Mouse (Mus musculus) ovary, postnatal 36 days (tissue): Measurements from ENCODE around the gene Dync1li1.
"Not testable (repeated sequence)": the region's sequence is repeated elsewhere in the genome, so short reads cannot be mapped to it uniquely, and the experiment has no call there.

Experiments
- DNase-seq: peaks from one replicate; pipeline ENCODE4 v3.0.0; 2022; ENCODE audit warnings: low spot score, mixed read lengths

The Dync1li1 gene

GRCm38 (mm10) chr9:114673626-114674025 is 15.0 kb upstream of the Dync1li1 start:
- DNase-seq, result no peak

GRCm38 (mm10) chr9:114678576-114678975 is 10.0 kb upstream of the Dync1li1 start:
- DNase-seq, result no peak

GRCm38 (mm10) chr9:114679944-114680343 is 8.6 kb upstream of the Dync1li1 start:
- no peak for DNase-seq

GRCm38 (mm10) chr9:114680531-114680930 is 8.1 kb upstream of the Dync1li1 start:
- no peak for DNase-seq

- no peak for DNase-seq
These were observed 6.4 kb upstream of the Dync1li1 start for GRCm38 (mm10) chr9:114682193-114682592.

- DNase-seq, result no peak
These were observed 2.3 kb upstream of the Dync1li1 start for GRCm38 (mm10) chr9:114686245-114686644.

- no peak for DNase-seq
These were observed 951 bp upstream of the Dync1li1 start for GRCm38 (mm10) chr9:114687639-114688038.

- no peak for DNase-seq
These were observed 390 bp downstream of the Dync1li1 start for GRCm38 (mm10) chr9:114688953-114689407.

- DNase-seq, result no peak
These were observed 1.6 kb downstream of the Dync1li1 start for GRCm38 (mm10) chr9:114690119-114690601.

- no peak for DNase-seq
These were observed 2.5 kb downstream of the Dync1li1 start for GRCm38 (mm10) chr9:114691112-114691511.

GRCm38 (mm10) chr9:114695662-114696061 is 7.1 kb downstream of the Dync1li1 start:
- not testable (repeated sequence) for DNase-seq

- DNase-seq, result no peak
These were observed 8.5 kb downstream of the Dync1li1 start for GRCm38 (mm10) chr9:114697072-114697471.

GRCm38 (mm10) chr9:114697926-114698325 is 9.3 kb downstream of the Dync1li1 start:
- DNase-seq, result no peak

GRCm38 (mm10) chr9:114699262-114699661 is 10.7 kb downstream of the Dync1li1 start:
- no peak for DNase-seq

- no peak for DNase-seq
These were observed 11.5 kb downstream of the Dync1li1 start for GRCm38 (mm10) chr9:114699882-114700665.

GRCm38 (mm10) chr9:114701031-114701430 is 12.4 kb downstream of the Dync1li1 start:
- no peak for DNase-seq

GRCm38 (mm10) chr9:114701921-114702320 is 13.3 kb downstream of the Dync1li1 start:
- DNase-seq, result no peak

GRCm38 (mm10) chr9:114707805-114708204 is 19.2 kb downstream of the Dync1li1 start:
- DNase-seq, result no peak

GRCm38 (mm10) chr9:114710345-114710744 is 21.8 kb downstream of the Dync1li1 start:
- no peak for DNase-seq

- no peak for DNase-seq
These were observed 24.9 kb downstream of the Dync1li1 start for GRCm38 (mm10) chr9:114713481-114713880.

- no peak for DNase-seq
These were observed 28.2 kb downstream of the Dync1li1 start for GRCm38 (mm10) chr9:114716677-114717331.

- no peak for DNase-seq
These were observed 38.7 kb downstream of the Dync1li1 start for GRCm38 (mm10) chr9:114727315-114727714.

- not testable (repeated sequence) for DNase-seq
These were observed 39.8 kb downstream of the Dync1li1 start for GRCm38 (mm10) chr9:114728432-114728831.
